Mouse (Mus musculus): ENCODE data around the gene H6pd.
A peak's percentile ranks its signal among the peaks of the same experiment; 100 is the strongest.

Gene H6pd

GRCm38 (mm10) chr4:149971393-149971792, 37.4 kb downstream of the H6pd start:
- DNase-seq: no peak

DNA sequence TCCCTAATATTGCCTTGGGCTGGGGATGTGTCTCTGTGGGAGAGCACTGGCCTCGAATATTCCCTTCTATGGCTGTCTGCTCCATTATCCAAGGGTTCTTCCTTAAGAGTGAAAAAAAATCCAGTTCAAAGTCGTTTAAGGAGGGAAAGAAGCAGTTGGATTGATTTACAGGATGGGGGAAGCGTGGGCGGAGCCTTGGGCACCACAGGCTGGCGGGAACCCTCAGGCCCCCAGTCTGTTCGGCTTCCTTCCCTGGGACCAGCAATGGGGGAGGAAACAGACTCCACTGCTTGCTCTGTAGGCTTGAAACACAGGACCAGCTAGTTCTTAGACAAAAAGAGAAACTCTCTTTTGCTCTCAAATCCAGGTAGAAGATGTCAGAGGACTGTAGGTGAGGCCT, 40.3 kb downstream of the H6pd start:
- no peak for DNase-seq

DNA sequence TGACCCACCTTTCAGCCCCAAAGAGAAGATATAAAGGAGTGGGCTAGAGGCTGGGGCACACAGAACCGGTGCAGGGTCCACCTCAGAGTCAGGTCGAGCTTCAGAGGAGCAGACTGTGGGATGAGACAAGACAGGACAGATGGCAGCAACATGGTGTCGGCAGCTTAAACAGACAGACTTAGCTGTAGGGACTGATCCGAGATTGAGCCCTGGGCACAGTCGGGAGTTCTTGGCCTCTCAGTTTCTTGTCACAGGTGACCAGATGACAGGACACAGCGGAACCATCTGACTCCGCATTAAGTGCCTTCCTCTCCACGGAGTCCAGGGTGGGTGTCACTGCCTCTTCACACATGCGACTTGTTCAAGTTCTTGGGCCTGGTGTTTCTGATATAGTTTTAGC, 41.9 kb downstream of the H6pd start:
- DNase-seq: no peak

GRCm38 (mm10) chr4:149966252-149966651, 42.6 kb downstream of the H6pd start:
- peak; percentile 48 for DNase-seq

GRCm38 (mm10) chr4:149965672-149966071, 43.2 kb downstream of the H6pd start:
- DNase-seq: no peak

GRCm38 (mm10) chr4:149965242-149965641, 43.6 kb downstream of the H6pd start:
- DNase-seq: no peak

DNA sequence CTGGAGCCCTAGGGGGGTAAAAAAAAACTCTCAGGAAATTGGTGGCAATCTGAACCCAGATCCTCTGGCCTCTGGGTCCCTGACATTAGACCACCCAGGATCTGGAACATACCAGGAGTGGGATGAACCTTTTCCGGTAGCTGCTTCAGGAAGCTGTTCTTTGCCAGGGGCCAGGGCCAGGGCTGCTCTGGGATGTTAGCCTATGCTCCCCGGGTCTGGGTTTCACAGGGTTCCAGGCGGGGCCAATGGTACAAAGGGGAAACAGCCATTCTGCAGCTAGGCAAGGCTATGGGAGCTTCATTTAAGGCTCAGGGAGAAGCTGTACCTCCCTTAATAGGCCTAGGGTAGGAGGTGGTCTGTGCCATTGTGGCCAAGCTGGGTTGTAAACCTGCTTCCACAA, 44.1 kb downstream of the H6pd start:
- DNase-seq: no peak

GRCm38 (mm10) chr4:149964285-149964684, 44.5 kb downstream of the H6pd start:
- no peak for DNase-seq

- DNase-seq: no peak
Observed at GRCm38 (mm10) chr4:149960391-149960790, 48.4 kb downstream of the H6pd start.

- no peak for DNase-seq
Observed at GRCm38 (mm10) chr4:149959816-149960215, 49.0 kb downstream of the H6pd start.

DNA sequence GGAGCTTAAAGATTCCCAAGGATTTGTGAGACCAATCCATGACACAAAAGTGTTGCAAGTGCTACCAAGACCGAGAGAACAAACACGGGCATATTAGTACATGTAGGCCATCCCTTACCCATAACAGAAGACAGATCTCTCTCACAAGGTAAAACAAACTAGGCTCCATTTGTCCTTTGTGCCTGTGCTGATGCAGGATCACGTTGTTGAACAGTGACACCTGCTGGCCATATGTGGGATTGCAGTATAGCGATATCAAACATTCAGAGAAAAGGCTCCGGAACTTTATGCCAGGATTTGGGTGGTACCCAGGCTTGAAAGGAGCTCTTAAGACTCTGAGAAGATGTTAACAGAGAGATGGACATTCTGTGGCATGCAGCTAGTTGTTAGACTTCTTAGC, 50.3 kb downstream of the H6pd start:
- peak; percentile 87 for DNase-seq

- DNase-seq: no peak
Observed at GRCm38 (mm10) chr4:149956048-149956447, 52.8 kb downstream of the H6pd start.

GRCm38 (mm10) chr4:149955631-149956030, 53.2 kb downstream of the H6pd start:
- no peak for DNase-seq

DNA sequence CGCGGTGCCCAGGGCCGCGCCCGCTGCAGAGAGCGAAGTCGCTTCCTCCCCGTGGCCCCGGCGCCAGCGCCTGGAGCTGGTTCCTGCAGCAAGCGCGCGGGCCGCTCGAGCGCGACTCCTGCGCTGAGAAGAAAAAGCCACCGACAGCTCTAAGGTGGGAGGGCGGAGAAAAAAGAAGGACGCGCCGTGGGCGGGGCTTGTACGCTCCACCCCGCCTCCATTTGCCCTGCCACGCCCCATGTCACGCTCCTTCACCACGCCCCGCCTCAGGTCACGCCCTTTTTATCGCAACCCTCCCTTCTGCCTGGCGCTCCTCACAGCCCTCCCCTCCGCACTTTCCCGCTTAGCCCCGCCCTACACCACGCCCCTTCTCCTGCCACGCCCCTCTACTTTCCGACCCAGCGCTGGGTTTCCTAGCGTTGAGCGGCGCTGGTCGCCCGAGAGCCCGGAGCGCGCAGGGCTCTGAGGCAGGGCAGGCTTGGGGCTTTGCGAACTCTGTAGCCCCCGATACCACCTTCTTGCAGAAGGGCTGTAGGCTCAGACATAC, 53.9 kb downstream of the H6pd start, which contains the start of gene Spsb1:
Gene Spsb1, minus strand, starts transcription at position 151 of the 547 bp plus-strand sequence.
- peak; percentile 93 for DNase-seq

DNA sequence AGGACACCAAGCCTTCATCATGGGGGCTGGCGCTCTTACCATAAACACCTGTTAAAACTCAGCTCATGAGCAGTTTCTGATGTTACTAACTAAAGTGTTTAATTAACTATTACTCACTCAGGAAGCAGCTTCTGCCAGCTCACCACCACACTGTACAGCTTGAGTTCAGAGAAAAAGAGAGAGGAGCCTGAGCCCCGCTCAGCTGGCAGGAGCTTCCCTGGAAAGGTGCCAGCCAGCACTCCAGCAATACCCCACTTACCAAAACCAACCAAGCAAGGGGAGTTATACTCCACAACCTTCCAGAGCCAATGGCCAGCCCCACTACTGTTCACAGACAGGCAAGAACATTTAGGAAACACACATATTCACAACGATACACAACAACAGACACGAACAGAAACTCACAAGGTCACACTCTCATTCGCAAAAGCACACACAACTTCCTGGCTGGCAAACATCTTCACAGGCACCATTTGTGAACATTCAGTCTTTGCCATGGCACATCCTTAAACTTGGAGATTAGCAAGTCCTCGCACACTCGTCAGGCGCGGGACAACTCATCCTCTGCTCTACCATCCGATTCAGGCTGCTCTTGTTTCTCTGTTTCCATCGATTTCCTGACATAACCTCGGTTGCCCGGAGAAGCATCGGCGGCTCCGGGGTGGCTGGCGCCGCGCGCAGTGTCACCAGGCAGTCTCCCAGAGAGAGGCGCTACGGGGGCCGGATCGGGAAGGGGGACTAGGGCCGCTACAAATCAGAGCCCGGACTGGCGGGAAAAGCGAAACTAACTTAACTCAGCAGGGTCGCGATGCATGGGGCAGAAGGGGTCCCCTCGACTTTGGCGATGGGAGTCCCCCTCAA, 55.0 kb downstream of the H6pd start:
- DNase-seq: no peak

DNA sequence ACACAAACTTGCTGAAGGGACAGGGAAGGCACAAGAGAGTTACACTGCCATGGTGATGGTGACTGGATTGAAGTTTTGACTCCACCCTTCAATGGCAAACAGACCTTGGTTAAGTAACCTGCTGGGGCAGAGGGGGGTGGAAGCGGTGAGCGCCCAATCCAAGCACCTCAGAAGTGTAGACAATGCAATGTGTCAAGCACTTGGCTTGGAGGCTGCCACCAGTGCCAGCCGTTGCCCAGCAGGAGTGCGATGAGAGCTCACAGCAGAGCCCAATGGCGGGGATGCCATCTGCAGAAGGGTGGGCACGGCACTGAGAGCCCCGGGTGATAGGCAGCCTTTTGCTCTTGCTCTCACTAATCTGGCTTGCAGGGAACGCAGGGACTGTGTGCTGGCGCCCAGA, 56.6 kb downstream of the H6pd start:
- no peak for DNase-seq

- no peak for DNase-seq
Observed at GRCm38 (mm10) chr4:149951201-149951600, 57.6 kb downstream of the H6pd start.

GRCm38 (mm10) chr4:149949691-149950090, 59.1 kb downstream of the H6pd start:
- DNase-seq: no peak

DNA sequence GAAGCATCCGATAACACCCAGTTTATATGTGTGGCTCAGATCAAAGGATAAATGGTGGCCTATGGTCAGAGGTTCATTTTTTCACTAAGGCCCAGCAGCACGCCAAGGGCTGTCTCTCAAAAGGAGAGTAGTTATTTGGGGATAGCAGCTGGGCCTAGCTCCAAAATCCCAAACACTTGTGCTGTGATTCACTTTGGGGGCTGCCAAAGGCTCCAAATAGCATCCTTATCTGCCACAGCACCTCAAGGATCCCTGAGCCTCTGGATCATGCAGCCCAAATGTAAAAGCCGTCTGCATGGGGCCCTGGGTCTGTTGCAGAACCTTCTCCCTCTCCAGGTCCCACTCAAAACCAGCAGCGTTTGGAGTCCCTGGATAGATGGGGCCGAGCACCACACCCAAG, 60.7 kb downstream of the H6pd start:
- DNase-seq: no peak

GRCm38 (mm10) chr4:149947396-149947795, 61.4 kb downstream of the H6pd start:
- no peak for DNase-seq

DNA sequence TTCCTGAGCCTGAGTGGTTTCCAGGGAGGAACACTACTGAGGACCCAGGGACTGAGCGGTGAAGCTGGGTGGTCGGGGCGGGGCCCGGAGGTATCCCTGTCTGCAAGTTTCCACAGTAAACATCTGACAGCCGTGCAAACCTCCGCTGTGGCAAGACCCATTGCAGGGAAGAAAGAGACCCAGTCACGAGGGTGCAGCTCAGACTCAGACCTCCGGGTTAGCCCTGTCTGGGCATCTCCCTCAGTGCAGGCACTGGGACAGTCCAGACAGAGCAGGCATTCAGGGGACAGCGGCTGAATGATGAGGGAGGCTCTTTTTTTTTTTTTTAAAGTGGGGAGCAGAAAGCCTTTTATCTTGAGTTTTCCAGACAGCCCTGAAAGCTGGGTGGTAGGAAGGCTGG, 63.6 kb downstream of the H6pd start:
- no peak for DNase-seq

GRCm38 (mm10) chr4:149944214-149944613, 64.6 kb downstream of the H6pd start:
- no peak for DNase-seq

DNA sequence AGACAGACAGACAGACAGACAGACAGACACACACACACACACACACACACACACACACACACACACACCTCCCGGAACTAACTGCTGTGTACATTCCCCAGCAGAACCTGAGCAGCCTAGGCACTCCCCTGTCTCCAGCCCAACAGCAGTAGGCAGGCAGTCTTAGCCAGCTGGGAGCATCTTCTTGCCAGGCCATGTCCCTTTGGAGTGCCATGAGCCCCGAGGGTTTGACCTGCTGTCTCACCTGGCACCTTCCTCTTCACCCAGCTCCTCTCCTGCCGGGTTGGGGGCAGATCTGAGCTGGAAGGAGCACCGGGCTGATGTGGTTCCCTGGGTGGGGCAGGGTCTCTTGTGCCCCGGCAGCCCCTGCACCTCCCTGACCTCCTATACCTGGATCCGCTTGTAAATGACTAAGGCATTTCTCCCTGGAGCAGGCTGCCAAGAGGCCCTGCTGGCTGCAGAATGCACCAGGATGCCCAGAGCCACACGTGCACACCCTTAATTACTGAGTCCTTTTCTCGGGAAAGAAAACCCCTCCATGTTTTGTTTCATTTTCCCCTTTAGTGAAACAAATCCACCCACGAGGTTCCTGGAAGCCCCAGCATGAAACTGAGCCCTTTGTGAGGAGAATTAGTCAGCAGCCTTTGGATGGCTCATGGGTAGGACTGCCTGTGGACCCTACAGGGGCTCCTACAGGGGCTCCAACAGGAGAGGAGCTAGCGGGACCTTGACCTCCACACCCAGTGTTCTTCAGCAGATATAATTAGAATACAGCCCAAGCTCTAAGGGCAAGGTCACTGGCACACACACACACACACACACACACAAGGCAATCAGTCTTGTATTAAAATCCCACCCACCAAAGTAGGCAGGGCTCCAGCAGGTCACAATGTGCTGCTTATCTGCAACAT, 65.7 kb downstream of the H6pd start:
- DNase-seq: no peak

Data from cerebellum, adult 9-10 months (tissue).